Mouse (Mus musculus) thymus, postnatal 25 days (tissue): ENCODE results near the gene Mapt.

Experiments
- DNase-seq: peaks from one replicate; pipeline ENCODE4 v3.0.0; 2022

Mapt gene

DNA sequence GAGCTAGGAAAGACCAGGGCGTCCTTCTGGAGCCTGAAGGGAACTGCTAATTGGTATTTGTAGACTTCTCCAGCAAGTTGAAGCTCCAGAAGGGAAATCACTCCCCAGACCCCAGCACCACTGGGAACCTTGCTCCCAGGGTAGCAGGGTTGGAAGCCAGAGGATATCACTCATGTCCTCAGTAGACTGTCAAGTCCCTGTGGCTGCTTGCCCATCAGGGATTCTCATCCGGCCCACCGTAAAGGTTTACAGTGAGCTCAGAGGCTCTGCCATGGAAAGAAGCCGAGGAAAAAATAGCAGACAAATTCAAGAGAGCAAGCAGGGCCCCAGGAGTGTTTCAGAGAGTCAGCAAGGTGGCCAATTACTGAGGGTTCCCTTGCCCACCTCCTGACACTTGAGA, 47.9 kb downstream of the Mapt start:
- no peak for DNase-seq

DNA sequence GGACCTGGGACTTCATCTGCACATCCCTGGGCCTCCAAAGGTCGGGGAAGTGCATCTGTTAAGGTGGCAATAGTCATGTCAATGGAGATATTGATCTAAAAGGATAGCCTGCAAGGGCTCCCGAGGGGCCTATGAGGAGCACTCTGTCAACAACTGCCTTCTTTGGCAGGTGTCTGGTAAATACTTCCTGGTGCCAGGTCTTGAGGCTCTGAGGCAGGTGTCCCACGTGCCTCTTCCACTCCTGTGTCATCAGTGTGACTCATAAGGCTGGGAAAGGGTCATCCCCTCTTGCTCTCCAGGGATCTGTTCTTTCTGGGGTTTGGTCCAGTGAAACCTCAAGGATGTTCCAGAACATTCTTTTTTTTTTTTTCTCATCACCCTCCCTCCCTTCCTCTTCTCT, 48.3 kb downstream of the Mapt start:
- DNase-seq = no peak

DNA sequence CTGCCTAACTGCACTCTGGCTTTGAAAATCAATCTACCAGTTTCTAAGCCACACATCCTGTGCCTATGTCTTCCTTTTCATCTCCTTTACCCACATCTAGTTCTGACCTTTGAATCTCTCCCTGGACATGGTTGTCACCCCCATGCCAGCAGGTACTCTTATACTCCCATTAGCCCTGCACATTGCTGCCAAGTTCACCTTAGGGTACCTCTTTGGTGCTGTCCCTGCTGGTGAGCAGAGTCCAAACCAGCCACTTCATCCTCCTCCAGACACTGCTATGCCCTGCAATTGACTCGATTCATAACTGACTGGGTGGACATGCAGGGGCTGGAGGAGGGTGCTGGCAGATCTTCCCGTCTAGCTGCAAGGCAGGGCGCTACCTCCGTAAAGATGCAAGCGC, 50.3 kb downstream of the Mapt start:
- no peak for DNase-seq

DNA sequence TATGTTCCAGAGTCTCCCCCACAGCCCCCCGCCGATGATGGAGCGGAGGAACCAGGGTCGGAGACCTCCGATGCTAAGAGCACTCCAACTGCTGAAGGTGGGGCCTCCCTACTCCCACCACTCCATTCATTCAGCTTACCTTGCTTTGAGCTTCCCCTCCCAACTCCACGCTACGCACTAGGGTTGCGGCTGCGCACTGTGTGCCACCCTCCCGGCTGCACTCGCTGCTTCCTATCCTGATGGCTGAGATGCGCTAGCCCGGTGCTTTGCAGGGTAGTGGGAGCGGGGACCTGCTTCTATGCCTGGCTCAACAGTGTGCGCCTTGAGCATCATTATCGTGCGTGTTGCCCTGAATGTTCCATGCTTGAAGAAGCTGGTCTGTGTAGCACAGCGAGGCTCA, 55.9 kb downstream of the Mapt start:
- DNase-seq = no peak

DNA sequence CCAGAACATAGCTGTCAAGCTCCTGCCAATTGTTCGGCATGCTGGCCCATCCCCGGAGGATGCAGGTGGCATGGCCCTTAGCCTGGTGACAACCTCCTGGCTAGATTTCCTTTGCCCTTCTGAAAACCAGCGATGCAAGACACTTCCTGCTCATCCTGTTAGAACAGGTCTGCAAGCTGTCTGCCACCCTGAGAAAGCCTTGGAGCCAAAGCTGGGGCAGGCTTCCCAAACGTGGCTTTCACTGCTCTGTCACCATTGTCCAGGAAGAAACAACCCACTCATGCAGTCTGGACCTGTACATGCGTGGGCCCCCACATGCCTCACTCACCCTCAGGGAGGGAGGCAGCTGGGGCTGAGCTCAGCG, 57.6 kb downstream of the Mapt start:
- no peak for DNase-seq

DNA sequence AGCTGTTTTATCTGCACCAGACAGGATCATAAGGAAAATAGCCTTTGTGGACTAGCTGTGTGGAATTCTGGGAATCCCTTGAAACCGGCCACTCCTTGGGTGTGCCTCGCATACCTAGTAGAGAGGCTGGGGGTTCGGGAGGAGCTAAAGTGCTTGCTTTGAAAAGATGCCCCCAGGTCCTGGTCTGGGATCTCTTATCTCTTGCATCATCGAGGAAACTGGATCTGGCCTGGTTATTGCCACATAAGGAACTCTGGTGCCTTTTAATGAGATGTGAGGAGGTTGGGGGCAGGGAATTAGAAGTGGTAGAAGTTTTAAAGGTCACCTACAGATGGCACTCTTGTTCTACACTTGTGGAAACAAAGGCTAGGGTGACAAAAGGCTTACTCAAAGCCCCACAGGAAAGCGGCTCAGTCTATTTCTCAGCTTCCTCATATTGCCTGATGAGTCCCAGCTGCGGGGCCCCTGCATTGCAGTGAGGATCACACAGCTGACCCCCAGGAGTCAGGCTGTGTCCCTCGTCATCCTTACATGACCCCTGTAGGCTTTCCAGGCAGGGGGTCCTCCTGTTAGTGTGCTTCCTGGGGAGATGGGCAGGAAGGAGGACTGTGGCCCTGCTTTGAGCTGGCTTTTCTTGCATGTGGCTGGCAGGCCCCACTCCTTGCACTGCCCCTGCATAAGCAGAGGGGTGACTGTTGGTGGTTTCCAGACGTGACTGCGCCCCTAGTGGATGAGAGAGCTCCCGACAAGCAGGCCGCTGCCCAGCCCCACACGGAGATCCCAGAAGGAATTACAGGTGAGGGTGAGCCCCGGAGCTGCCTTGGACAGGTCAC, 58.2 kb downstream of the Mapt start:
- peak; percentile 61 for DNase-seq

DNA sequence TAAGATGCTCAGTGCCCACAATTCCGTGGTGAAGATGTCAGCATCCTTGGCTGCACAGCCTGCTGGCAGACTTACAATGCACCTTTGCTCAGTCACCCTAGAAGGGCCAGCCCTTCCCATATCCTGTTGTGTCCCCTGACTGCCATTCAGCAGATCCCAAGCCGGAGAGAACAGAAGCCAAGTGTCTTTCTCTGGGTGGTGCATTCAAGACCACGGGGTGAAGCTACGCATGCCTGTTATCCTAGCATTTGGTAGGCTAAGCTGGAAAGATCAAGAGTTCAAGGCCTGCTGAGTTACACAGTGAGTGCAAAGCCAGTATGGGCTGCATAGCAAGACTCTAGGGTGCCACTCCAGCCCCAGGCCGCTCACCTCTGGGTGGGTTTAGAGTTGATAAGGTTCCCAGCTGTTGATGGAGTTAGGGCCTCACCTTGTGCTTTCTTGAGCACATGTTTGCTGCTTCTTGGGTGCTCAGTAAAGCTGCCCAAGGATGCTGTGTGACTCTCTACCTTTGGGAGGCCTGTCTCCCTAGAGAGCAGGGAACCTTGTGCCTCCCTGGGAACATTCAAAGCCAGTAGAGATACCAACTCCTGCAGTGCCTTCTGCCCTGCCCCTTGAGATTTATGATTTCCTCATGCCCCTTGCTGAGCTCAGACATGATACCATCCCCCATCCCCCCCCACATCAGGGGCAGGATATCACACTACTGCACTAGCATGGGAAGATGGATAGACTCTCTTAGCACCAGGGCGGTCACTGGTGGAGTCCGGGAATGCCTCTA, 61.4 kb downstream of the Mapt start:
- DNase-seq = no peak

DNA sequence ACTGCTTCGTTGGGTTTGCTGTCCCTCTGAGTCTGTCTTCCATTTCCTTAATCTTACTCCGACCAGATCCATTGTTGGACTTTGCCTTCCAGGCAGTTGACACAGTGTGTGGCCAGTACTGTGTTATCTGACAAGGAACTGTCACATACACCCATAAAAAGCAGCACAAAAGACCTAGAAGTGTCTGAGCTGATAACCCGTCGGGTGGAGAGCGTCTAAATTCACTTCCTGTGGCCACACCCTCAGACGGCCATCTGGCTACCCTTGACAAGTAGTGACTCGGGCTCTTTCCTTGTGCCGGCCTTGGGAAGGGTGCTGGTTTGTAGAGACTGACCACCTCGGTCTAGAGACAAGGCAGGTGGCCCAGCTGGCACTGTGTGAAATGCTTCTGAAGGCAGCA, 62.1 kb downstream of the Mapt start:
- no peak for DNase-seq

DNA sequence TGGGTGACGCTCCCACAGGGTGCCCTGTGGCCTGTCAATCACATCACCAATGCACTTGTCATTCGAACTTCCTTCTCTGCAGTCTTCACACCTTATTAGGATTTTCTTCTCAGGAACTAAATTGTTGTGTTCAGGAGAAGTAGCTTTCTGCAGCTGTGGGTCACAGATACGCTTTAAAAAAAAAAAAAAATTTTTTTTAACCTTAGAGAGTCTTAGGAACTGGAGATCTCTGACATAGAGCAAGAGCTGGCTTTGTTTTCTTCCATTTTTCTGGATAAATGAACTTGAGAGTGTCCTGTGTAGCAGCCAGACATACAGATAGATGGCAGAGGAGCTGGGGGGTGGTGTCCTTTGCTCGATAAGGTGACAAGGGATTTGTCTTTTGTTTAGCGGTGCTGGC, 64.0 kb downstream of the Mapt start:
- DNase-seq = no peak

DNA sequence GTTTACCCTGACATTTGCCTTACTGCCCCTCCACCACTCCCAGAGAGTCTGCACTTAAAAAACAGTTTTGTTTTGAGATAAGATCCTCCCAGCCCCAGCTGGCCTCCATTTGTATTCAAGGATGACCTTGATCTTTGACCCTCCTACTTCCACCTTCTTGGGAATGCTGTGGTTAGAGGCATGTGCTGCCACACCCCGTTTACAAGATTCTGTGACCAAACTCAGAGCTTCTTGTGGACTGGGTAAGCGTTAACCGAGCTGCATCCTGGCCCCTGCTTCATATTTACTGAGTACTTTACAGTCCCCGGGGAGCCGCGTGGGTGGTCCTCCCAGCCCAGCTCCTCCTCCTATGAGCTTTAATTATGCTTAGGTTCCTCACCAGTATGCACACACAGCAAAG, 64.5 kb downstream of the Mapt start:
- no peak for DNase-seq

DNA sequence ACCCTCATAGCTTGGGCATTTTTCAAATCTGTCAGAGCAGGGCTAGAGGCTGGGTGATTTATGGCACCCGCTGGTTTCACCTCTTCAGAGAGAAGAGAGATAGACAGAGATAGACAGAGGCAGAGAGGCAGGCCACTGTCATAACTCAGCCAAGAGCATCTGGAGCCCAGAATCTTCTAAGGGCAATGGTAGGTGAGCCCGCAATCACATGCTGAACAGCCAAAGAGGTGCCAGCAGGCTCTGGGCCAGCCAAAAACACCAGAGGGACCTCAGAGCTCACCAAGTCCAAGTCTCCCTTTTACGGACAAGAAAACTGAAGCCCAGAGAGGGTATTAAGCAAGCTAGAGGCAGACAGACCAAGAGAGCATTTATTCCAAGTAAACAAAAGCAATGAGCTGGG, 66.5 kb downstream of the Mapt start:
- DNase-seq = no peak

DNA sequence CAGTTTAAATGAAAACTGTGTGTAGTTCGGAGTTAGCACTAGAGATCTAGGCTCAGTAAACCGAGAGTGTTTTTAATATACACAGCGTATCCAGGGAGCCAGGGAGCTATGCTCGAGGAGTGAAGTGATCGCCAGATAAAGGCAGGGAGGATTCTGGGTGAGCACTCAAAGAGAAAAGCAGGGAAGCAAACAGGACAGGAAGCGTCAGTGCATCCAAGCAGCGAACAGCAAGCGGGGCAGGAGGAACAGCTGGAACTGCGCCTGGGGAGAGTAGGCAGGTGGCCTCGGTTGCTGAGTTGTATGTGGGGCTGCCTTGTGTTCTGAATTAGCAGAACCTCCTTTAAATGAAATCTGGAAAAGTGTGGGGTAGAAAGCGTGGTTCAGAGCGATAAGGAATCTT, 71.4 kb downstream of the Mapt start:
- DNase-seq = no peak

DNA sequence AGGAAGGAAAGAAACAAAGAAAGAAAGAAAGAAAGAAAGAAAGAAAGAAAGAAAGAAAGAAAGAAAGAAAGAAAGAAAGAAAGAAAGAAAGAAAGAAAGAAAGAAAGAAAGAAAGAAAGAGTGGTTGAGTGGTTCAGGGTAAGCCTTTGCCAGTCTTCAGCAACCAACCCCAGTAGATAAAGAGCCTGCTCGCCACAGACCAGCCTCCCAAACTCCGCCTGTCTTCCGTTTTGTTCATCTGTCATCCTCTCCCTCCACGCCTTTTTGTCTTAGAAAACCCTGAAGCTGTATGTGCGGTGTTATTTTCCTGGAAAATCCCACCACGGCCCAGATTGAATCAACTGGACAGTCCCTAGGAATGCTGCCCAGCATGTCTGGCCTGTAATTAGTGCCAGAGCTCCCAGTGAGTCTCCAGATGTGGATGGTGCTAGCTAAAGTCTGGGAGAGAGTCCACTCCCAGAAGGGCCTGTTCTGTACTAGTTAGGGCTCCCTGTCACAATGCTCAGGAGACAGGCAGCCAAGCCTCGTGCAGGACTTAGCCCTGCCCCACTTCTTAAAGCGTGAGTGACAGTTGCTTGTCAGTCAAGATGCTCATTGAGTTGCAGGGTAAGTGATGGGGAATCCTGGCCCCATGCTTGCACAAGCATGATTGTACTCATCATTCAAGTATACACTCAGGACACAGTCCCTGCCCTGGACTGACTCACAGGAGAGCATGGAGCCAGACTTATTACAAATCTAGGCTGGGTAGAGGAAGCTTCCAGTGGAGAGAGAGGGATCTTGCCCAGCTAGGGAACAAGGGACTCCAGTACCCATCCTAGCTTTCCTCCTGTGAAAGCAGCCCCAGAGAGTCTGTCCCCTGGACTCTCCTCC, 72.1 kb downstream of the Mapt start:
- no peak for DNase-seq

DNA sequence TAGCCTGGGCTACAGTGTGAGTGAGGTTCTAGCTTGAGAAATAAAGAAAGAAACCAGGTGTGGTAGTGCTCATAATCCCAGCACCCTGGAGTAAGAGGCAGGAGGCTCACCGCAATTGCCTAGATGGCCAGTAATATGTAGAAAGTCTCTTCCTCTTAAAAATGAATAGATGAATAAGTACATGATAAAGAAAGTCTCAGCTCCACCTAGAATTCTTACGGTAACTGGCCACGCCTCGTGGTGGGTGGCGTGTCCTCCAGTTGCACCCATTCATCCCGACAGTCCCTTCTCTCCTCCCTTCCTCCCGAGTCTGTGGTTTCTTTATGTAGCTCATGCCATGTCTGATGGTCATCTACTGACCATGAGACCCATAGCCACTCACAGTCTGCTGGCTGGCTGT, 74.5 kb downstream of the Mapt start:
- DNase-seq = no peak

DNA sequence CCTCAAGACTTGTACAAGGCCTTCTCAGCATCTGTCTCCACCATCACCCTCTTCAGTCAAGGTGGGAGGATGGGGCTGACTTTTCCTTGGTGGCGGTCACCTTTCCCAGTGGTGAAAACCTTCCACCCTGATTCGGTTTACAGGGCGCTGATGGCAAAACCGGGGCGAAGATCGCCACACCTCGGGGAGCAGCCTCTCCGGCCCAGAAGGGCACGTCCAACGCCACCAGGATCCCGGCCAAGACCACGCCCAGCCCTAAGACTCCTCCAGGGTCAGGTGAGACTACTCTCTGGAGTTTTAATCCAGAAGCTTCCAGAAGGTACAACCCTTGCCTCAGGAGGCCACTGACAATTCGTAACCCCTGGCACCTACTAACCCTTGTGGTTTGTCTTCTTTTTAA, 75.3 kb downstream of the Mapt start:
- no peak for DNase-seq

DNA sequence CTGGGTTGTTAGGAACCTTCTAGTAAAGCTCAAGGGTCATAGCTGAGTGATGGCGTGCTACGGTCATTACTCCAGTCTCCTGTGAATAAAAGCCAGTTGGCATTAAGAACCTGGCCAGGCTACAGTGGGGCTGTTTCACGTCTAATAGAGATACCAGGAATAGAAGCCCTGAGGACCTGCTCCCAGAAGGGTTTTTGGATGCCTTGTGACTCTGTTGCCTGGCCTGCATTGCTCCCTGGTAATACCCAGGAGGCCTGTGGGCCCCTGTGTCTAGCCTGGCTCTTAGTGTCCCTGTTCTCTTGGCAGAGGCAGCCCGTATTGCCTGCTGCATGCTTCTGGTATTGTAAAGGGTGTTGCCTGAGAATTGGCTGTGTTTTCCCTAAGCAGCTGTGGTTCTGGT, 75.9 kb downstream of the Mapt start:
- DNase-seq = no peak

DNA sequence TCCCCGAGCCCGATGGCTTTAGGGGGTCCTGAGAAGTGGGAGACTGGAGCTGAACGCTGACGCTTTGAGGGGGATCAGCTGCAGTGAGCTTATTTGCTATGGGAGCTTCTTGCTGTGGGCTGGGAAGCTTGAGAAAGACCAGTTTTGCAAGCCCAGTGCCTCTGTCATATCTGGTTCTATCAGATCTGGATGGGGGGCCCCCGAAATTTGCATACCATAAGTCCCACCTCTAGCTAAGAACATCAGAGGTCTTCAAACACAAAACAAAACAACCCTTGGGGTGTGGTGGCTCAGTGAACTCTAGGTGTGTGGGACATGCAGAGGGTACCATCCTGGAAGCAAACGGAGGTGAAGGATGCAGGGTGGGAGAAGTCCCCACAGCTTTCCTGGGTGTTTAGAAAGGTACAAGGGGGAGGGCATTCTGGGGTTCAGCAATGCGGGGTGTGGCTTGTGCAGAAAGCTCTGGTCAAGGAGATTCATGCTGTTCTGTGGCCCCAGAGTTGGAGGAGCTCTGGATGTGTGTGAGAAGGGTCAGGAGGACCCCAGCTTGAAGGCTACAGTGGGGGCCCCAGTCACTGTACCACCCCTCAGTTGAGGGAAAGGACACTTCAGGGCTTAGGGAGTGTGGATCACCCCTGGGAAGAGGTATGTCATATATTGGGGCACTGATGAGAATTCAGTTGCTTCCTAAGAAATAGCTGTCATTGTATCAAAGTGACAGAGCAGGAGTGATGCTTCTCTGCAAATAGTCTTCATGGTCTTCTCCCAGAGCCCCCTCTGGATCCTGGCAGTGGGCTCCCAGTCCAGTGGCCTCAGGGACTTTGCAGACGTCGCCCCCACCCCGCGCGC, 78.4 kb downstream of the Mapt start:
- no peak for DNase-seq

DNA sequence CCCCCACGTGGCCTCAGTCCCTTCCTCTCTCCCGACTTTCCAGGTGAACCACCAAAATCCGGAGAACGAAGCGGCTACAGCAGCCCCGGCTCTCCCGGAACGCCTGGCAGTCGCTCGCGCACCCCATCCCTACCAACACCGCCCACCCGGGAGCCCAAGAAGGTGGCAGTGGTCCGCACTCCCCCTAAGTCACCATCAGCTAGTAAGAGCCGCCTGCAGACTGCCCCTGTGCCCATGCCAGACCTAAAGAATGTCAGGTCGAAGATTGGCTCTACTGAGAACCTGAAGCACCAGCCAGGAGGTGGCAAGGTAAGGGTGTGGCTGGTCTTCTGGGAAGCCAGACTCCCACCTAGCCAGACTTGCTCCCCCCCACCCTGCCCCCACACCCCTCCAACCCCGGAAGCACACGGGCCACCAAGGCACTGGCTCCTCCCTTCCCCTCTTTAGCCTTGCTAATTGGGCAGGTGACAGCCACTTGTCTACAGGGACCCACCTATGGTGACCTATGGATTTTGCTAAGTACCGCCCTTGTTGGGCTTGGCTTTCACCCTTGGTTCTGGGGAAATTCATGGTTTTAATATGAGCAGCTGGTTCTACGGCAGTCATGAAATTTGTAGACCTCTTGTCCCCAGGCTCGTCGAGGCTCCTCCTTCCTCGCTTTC, 79.2 kb downstream of the Mapt start:
- peak; percentile 17 for DNase-seq

DNA sequence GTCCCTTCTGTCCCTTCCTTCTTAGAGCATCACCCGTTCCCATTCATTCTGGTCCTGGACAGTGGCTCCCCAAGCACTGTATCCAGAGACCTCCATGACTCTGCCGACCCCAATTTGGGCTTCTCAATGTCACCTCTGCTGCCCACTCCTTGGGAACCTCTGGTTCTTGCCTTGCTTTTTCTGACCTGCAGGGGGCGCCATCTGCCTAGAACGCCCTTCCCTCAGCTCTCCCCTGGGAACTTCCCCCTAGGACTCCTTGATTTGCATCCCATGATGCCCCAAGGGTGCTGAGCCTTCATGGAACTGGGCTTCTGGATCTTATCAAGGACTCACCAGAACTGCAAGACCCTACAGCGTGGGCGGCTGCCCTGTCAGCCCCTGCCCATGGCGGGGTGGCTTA, 80.5 kb downstream of the Mapt start:
- no peak for DNase-seq

DNA sequence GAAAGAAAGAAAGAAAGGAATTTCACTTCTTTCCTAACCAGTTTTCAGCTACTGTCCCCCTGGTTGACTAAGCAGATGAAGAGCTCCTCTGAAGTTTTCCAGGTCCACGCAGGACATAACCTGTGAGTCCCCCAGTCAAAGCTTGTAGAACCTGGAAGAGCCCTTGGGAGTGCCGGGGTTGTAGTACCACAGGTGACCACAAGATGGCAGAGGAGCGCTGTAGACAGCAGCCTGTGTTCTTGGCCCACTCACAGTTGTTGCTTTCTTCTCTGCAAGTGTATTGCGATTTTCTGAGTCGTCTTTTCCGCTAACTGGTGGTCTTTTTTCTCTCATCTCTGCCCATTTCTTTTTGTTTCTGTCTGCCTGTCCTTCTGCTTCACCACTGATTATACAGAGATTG, 84.5 kb downstream of the Mapt start:
- peak; percentile 81 for DNase-seq

DNA sequence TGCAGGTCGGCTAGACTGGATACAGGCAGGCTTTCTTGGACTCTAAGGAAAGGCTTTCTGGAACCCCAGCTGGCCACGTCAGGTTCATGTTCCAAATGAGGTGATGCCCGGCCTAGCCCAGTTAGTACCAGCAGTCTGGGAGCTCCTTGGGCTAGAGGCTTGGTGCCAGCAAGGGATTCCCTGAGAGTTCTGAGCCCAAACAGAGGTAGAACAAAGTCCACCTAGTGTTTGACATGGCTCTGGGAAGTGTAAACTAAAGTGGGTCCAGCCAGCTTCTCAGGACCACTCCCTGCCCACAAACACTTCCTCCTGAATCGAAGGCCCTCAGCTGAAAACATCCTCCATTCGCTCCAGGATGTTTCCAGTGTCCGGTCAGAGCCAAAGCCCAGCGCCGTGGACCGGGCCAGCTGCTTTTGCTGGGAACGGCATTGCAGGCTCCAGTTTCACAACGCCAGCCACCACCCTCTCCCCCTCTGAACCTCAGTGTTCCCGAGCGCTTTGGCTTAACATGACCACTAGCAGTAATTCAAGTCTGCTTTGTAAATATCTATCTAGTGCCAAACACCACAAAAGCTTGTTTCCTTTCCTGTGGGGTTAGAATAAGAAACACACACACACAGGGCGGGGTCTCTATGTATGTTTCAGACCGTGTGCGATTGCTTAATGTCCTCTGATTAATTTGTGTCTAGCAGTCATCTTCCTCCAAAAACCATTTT, 85.7 kb downstream of the Mapt start:
- DNase-seq = no peak
